Mouse (Mus musculus): Measurements from ENCODE around the gene Tlx2. TPM values are rescaled to one million over a fixed set of nuclear protein-coding genes. Genes with fewer than 3 reads are reported as not detected.
A peak's percentile ranks its signal among the peaks of the same experiment; 100 is the strongest.

The Tlx2 gene
- polyA plus RNA-seq, 1 experiment from 2014 or later = 0.49 TPM

DNA sequence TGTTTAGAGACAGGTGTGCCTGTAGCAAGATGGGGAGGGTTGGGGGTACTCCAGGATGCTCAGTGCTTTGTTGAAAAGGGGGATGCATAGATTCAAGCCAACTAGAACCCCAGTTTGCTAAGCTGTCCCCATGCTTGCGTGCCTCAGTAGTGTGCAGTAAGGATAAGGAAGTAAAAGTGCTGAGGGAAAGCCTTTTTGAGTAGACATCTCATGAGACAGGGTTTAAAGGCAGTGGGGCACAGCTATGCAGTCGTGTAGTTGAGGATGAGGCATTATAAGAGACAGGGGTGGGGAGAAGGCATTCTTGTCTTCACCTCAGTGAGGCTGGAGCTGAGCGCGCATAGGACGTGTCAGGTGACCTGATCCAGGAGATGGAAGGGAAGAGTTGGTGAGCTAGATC, 29.5 kb downstream of the Tlx2 start:
- 85% methylated on average over 5 of the region's 5 CpGs for WGBS
- Histone ChIP-seq H3K4me1 (ENCODE audit: insufficient read depth, low read length) (peaks cover 9% of the 10 kb centered on the region), H3K4me3 (ENCODE audit: low read length) (no peak overlapping the region), H3K27me3 (ENCODE audit: insufficient read depth, low read length) (no peaks in the 10 kb centered on the region), H3K9ac (replicated peaks; ENCODE audit: low read length) (no peak overlapping the region), H3K4me2 (replicated peaks; ENCODE audit: low read depth, low read length) (no peak overlapping the region), H3K36me3 (ENCODE audit: insufficient read depth, low read length) (no peaks in the 10 kb centered on the region), H3K27ac (ENCODE audit: low read length) (no peak overlapping the region), H3K9me3 (ENCODE audit: low read length) (no peaks in the 10 kb centered on the region)
- no peak for ATAC-seq (ENCODE audit: low FRiP score, low TSS enrichment)

GRCm38 (mm10) chr6:83038496-83039012, 31.5 kb downstream of the Tlx2 start:
- WGBS = 13% methylated on average over 24 of the region's 24 CpGs
- Histone ChIP-seq H3K9ac (replicated peaks; ENCODE audit: low read length) (peak overlapping the region; percentile 53), H3K36me3 (ENCODE audit: insufficient read depth, low read length) (no peaks in the 10 kb centered on the region), H3K9me3 (ENCODE audit: low read length) (no peaks in the 10 kb centered on the region), H3K4me2 (replicated peaks; ENCODE audit: low read depth, low read length) (peak overlapping the region; percentile 50), H3K27me3 (ENCODE audit: insufficient read depth, low read length) (no peaks in the 10 kb centered on the region), H3K27ac (ENCODE audit: low read length) (no peak overlapping the region), H3K4me3 (ENCODE audit: low read length) (peak overlapping the region; percentile 31), H3K4me1 (ENCODE audit: insufficient read depth, low read length) (peaks cover 19% of the 10 kb centered on the region)
- peak; percentile 68 for ATAC-seq (ENCODE audit: low FRiP score, low TSS enrichment)

DNA sequence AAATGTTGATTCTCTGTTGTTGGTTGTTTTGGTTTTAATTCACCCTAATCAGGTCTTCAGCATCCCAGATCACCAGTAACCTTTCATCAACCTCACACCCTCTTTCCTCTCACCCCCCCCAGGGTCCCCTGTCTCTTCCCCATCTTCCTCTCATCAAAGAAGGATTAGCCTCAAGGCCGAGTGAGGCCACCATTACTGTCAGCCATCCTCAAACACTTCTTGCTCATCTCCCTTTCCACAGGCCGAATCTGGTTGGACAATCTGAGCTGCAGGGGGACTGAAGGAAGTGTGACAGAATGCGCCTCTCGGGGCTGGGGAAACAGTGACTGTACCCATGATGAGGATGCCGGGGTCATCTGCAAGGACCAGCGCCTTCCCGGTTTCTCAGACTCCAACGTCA, 32.9 kb downstream of the Tlx2 start:
- H3K4me1 ChIP-seq (ENCODE audit: insufficient read depth, low read length) = peaks cover 25% of the 10 kb centered on the region
- no peaks in the 10 kb centered on the region for H3K27me3 ChIP-seq (ENCODE audit: insufficient read depth, low read length)
- 85% methylated on average over 8 of the region's 8 CpGs for WGBS
- no peaks in the 10 kb centered on the region for H3K36me3 ChIP-seq (ENCODE audit: insufficient read depth, low read length)
- no peak overlapping the region for H3K9ac ChIP-seq (replicated peaks; ENCODE audit: low read length)
- H3K27ac ChIP-seq (ENCODE audit: low read length) = no peak overlapping the region
- no peaks in the 10 kb centered on the region for H3K9me3 ChIP-seq (ENCODE audit: low read length)
- H3K4me2 ChIP-seq (replicated peaks; ENCODE audit: low read depth, low read length) = no peak overlapping the region
- no peak overlapping the region for H3K4me3 ChIP-seq (ENCODE audit: low read length)
- no peak for ATAC-seq (ENCODE audit: low FRiP score, low TSS enrichment)

- Histone ChIP-seq H3K9me3 (ENCODE audit: low read length) (no peaks in the 10 kb centered on the region), H3K4me3 (ENCODE audit: low read length) (peak overlapping the region; percentile 71), H3K27ac (ENCODE audit: low read length) (peak overlapping the region; percentile 94), H3K4me1 (ENCODE audit: insufficient read depth, low read length) (peaks cover 33% of the 10 kb centered on the region), H3K36me3 (ENCODE audit: insufficient read depth, low read length) (no peaks in the 10 kb centered on the region), H3K4me2 (replicated peaks; ENCODE audit: low read depth, low read length) (peak overlapping the region; percentile 87), H3K9ac (replicated peaks; ENCODE audit: low read length) (peak overlapping the region; percentile 75), H3K27me3 (ENCODE audit: insufficient read depth, low read length) (peaks cover 8% of the 10 kb centered on the region; the same call in 1 of the 2 replicates)
- WGBS = 23% methylated on average over 5 of the region's 5 CpGs
- peak; percentile 10; the same call in 1 of the 2 replicates for ATAC-seq (ENCODE audit: low FRiP score, low TSS enrichment)
These were observed 35.5 kb downstream of the Tlx2 start for GRCm38 (mm10) chr6:83034463-83035055.

DNA sequence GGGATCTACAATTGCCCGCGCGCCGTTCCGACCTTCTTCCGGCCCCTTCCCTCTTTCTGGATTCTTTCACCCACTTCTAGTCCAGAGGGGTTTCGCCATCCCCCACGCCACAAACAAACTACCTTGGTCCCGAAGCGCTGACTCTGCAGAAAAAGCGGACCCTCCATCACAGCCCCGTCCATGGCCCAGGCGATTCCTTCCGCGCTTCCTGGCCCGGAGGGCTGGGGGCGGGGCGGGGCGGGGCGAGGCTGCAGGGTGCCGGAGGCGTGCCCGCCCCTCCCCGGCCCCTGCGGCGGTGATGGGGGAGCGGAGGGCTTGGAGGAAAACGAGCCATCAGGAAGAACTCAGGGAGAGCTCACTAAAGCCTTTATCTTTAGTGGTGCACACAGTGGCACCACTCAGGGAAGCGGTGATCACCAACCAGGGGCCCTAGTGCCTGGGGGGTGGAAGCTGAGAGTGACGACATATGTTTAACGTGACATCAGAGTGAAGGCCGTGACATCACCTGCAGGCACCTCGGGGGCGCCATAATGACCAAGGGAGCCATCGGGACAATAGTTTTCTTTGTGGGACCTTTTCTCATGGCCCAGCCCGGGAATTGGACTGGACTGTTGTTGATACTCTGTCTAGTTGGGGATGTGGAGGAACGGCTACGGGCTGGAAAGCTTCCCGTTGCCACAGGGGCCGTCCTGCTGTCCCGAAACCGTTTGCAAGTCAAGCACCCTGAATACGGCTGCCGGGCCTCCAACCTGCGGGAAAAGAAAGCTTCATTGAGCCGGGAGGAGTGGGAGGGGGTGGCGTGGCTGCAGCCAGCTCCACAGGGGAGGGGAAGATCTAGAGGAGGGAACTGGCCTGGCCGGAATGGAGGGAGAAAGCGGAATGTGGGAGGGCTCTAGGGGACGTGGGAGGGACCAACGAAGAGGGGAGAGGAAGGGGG, 36.6 kb downstream of the Tlx2 start, which contains the start of the genes Dok1 and Loxl3:
Gene Dok1, minus strand, starts transcription at position 223 of the 937 bp plus-strand sequence.
Gene Loxl3, plus strand, starts transcription at position 925 of the 937 bp plus-strand sequence.
- Histone ChIP-seq H3K4me2 (replicated peaks; ENCODE audit: low read depth, low read length) (peak within 1 kb of the TSS; percentile 87), H3K27ac (ENCODE audit: low read length) (peak within 1 kb of the TSS; percentile 94), H3K4me3 (ENCODE audit: low read length) (peak within 1 kb of the TSS; percentile 71), H3K9ac (replicated peaks; ENCODE audit: low read length) (peak within 1 kb of the TSS; percentile 75), H3K36me3 (ENCODE audit: insufficient read depth, low read length) (no peaks in the 10 kb centered on the region), H3K4me1 (ENCODE audit: insufficient read depth, low read length) (peaks cover 29% of the 10 kb centered on the region), H3K9me3 (ENCODE audit: low read length) (no peaks in the 10 kb centered on the region), H3K27me3 (ENCODE audit: insufficient read depth, low read length) (peaks cover 8% of the 10 kb centered on the region; the same call in 1 of the 2 replicates)
- peak; percentile 86 for ATAC-seq (ENCODE audit: low FRiP score, low TSS enrichment)
- WGBS = under 1% methylated on average over 50 of the region's 51 CpGs

GRCm38 (mm10) chr6:83032769-83033191, 37.3 kb downstream of the Tlx2 start:
- Histone ChIP-seq H3K36me3 (ENCODE audit: insufficient read depth, low read length) (no peaks in the 10 kb centered on the region), H3K9me3 (ENCODE audit: low read length) (no peaks in the 10 kb centered on the region), H3K27ac (ENCODE audit: low read length) (peak overlapping the region; percentile 94), H3K4me3 (ENCODE audit: low read length) (peak overlapping the region; percentile 71), H3K27me3 (ENCODE audit: insufficient read depth, low read length) (peaks cover 8% of the 10 kb centered on the region; the same call in 1 of the 2 replicates), H3K4me1 (ENCODE audit: insufficient read depth, low read length) (peaks cover 25% of the 10 kb centered on the region), H3K4me2 (replicated peaks; ENCODE audit: low read depth, low read length) (peak overlapping the region; percentile 87), H3K9ac (replicated peaks; ENCODE audit: low read length) (peak overlapping the region; percentile 75)
- ATAC-seq (ENCODE audit: low FRiP score, low TSS enrichment) = peak; percentile 52
- WGBS = under 1% methylated on average over 31 of the region's 31 CpGs

DNA sequence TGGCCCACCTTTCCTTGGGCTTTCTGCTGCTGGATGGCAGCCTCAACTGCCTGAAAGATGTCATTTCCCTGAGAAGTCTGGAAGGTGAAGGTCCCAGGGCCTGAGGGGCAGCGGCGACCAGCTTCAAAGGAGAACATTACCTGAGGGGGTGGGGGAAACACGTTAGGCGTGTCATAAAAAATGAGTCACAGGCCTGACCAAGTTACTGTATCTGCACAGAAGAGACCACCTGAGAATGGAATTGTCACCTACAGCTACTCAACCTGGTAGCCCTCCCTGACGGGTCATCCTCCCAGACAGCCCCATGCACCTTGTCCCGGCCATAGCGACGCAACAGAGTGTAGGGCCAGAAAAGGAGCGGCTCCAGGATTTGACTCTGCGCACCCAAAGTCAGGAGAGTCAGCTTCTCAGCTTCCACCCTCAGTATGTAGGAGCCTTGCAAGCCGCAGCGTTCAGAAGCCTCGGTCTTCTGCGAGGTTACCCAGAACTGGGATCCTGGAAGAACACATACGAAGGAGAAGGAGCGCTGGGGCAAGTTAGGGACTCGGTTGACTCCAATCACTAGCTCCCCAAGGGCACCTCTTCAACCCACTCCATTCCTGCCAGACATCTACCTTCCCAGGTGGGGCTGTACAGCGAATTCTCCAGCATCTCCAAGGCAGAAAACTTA, 38.0 kb downstream of the Tlx2 start:
- H3K9ac ChIP-seq (replicated peaks; ENCODE audit: low read length) = peak overlapping the region; percentile 75
- H3K4me3 ChIP-seq (ENCODE audit: low read length) = peak overlapping the region; percentile 71
- H3K4me1 ChIP-seq (ENCODE audit: insufficient read depth, low read length) = peaks cover 25% of the 10 kb centered on the region
- no peaks in the 10 kb centered on the region for H3K36me3 ChIP-seq (ENCODE audit: insufficient read depth, low read length)
- H3K27me3 ChIP-seq (ENCODE audit: insufficient read depth, low read length) = peaks cover 8% of the 10 kb centered on the region; the same call in 1 of the 2 replicates
- WGBS = 37% methylated on average over 18 of the region's 18 CpGs
- H3K27ac ChIP-seq (ENCODE audit: low read length) = no peak overlapping the region
- no peak for ATAC-seq (ENCODE audit: low FRiP score, low TSS enrichment)
- H3K9me3 ChIP-seq (ENCODE audit: low read length) = no peaks in the 10 kb centered on the region
- H3K4me2 ChIP-seq (replicated peaks; ENCODE audit: low read depth, low read length) = peak overlapping the region; percentile 87

GRCm38 (mm10) chr6:83031111-83031510, 39.0 kb downstream of the Tlx2 start:
- no peaks in the 10 kb centered on the region for H3K9me3 ChIP-seq (ENCODE audit: low read length)
- no peak overlapping the region for H3K4me3 ChIP-seq (ENCODE audit: low read length)
- ATAC-seq (ENCODE audit: low FRiP score, low TSS enrichment) = no peak
- peaks cover 8% of the 10 kb centered on the region; the same call in 1 of the 2 replicates for H3K27me3 ChIP-seq (ENCODE audit: insufficient read depth, low read length)
- peaks cover 25% of the 10 kb centered on the region for H3K4me1 ChIP-seq (ENCODE audit: insufficient read depth, low read length)
- no peak overlapping the region for H3K27ac ChIP-seq (ENCODE audit: low read length)
- 76% methylated on average over 7 of the region's 7 CpGs for WGBS
- no peaks in the 10 kb centered on the region for H3K36me3 ChIP-seq (ENCODE audit: insufficient read depth, low read length)
- no peak overlapping the region for H3K9ac ChIP-seq (replicated peaks; ENCODE audit: low read length)
- no peak overlapping the region for H3K4me2 ChIP-seq (replicated peaks; ENCODE audit: low read depth, low read length)

DNA sequence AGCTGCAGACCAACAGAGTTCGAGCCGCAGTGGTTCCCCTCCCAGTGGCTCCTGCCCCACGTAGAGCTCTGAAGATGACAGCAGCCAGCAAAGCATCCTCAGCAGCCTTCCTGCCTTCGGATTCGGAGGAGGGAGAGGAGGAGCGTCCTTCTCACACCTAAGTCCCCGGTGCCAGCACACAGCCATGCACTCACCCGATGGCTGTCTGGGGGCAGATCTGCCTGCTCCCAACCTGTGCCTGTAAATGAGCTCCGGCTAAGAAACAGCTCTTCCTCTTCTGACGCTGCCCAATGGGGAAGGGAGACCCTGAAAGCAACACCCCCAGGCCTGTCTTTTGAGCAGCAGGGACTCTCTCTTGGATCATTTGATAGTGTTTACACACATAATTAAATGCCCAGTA, 40.3 kb downstream of the Tlx2 start:
- Histone ChIP-seq H3K9ac (replicated peaks; ENCODE audit: low read length) (no peak overlapping the region), H3K4me1 (ENCODE audit: insufficient read depth, low read length) (peaks cover 15% of the 10 kb centered on the region), H3K4me3 (ENCODE audit: low read length) (no peak overlapping the region), H3K27ac (ENCODE audit: low read length) (no peak overlapping the region), H3K9me3 (ENCODE audit: low read length) (no peaks in the 10 kb centered on the region), H3K36me3 (ENCODE audit: insufficient read depth, low read length) (no peaks in the 10 kb centered on the region), H3K4me2 (replicated peaks; ENCODE audit: low read depth, low read length) (no peak overlapping the region), H3K27me3 (ENCODE audit: insufficient read depth, low read length) (peaks cover 8% of the 10 kb centered on the region; the same call in 1 of the 2 replicates)
- WGBS = 36% methylated on average over 10 of the region's 10 CpGs
- no peak for ATAC-seq (ENCODE audit: low FRiP score, low TSS enrichment)

Measured in kidney, embryonic 16.5 days (tissue).